Mouse (Mus musculus) thymus, adult 2 months (tissue): ENCODE measurements around the gene Afp.

Source experiments
- CTCF ChIP-seq: fragments of 200-500 bp; IDR thresholded peaks from 2 replicates; pipeline ENCODE4 v1.5.1; 2012; ENCODE audit warnings: mild to moderate bottlenecking, control low read depth, low read length, moderate library complexity, borderline replicate concordance; ENCODE audit not compliant: control insufficient read depth, poor library complexity, insufficient read depth; ENCODE audit errors: extremely low read depth
- POLR2A ChIP-seq: fragments of 200-500 bp; IDR thresholded peaks from 2 replicates; pipeline ENCODE4 v1.6.1; 2012; ENCODE audit warnings: mild to moderate bottlenecking, low read length, control low read depth, moderate library complexity; ENCODE audit not compliant: control insufficient read depth, poor library complexity, insufficient read depth; ENCODE audit errors: extremely low read depth

GRCm38 (mm10) chr5:90485597-90485996 is 4.9 kb upstream of the Afp start:
- TF ChIP-seq CTCF (no peak), POLR2A (no peak)
